Mouse (Mus musculus) megakaryocyte-erythroid progenitor cell, adult 5-6 weeks (primary cell): ENCODE measurements around the gene Serpina3n. TPM values are rescaled to one million over a fixed set of nuclear protein-coding genes. Genes with fewer than 3 reads are reported as not detected.
A peak's percentile ranks its signal among the peaks of the same experiment; 100 is the strongest.
"Not testable (repeated sequence)": the region's sequence is repeated elsewhere in the genome, so short reads cannot be mapped to it uniquely, and the experiment has no call there.

Experiments used
- ATAC-seq: replicated peaks from 2 replicates; pipeline ENCODE4 v1.8.0; 2016; ENCODE audit warnings: mild to moderate bottlenecking, inconsistent platforms; ENCODE audit not compliant: severe bottlenecking, poor library complexity, low FRiP score, low TSS enrichment
- total RNA-seq, 2 experiments: library from RNA; stranded (forward) in 1 of 2; stranded (reverse) in 1 of 2; fragments of 200-1000, 215-1000 nt in 1 of 2; fragments of >200 nt in 1 of 2; fragmentation: Nextera tagmentation in 1 of 2; gene quantifications; 2 replicates each; pipeline ENCODE4 v1.2.3; 2014 to 2017

The Serpina3n gene
- total RNA-seq, 2 experiments from 2014 or later, result not detected

- no peak for ATAC-seq
Measured at GRCm38 (mm10) chr12:104431359-104431758, 24.8 kb downstream of the Serpina3n start.

DNA sequence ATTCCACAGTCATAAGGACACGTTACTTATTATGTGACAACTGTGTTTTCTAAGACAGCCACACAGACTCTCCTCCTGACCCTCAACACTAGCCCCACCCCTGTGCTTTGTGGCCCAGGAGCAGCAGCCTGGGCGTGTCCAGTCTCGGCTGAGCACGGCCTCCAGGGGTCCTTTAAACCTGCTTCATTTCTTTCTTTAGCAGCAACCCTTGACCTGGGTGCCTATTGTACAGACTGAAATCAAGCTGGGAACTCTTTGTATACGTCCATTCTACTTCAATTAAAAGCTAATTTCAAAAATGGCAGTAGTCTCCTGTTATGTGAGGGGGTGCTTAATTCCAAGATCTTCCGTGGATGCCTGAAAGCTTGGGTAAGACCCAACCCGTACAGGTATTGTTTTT lies 26.7 kb downstream of the Serpina3n start:
- ATAC-seq, result no peak

DNA sequence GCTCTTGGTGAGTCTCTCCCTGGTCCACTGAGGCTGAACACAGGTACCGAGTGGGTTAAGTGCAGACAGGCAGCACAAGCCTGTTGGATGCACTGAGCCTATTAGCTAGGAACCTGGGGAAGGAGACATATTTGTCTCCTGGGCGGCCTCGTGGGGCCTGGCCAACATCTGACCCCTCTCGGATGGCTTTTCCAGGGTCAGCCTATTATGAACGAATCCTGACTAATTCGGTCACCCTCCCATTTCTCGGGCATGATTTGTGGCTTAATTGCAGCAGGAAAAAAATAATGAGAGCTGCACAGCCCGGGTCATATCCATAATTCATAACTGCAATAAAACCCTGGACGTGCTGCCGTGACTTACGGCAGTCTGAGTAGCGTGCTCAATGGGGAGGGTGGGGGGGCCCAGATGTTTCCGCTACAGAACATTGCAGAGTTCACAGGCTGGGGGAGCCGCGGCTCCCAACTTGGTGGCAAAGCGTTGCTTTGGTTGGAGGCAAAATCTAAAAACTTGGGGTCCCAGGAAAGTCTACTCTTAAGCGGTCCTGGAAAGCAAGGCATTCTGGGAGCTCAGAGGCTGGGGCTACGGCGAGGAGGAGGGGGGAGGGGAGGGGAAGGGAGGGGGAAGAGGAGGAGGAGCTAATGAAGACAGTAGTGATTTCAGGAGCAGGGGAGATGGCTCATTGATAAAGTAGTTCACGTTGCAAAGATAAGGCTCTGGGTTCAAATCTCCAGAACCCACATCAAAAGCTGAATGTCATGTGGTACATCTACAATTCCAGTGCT lies 27.6 kb downstream of the Serpina3n start:
- no peak for ATAC-seq

- peak; percentile 80 for ATAC-seq
Measured at GRCm38 (mm10) chr12:104440087-104440760, 33.7 kb downstream of the Serpina3n start.

DNA sequence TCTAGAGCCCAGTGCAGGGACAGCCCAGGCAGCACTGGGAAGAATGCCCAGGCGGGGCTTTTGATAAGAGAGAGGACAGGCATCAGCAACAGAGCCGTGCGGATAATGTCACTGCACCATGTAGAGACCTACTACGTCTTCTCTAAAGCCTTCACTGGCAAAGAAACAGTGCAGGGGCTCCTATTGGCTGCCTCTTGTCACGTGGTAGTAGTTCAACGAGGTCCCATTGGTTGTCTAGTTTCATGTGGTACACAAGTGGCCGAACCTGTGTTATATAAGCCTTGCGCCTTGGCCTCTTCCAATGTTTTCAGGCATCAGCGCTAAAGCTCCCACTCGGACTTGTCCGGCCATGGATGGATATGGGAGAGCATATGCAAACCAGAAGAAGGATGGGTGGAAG lies 37.2 kb downstream of the Serpina3n start:
- ATAC-seq, result no peak

DNA sequence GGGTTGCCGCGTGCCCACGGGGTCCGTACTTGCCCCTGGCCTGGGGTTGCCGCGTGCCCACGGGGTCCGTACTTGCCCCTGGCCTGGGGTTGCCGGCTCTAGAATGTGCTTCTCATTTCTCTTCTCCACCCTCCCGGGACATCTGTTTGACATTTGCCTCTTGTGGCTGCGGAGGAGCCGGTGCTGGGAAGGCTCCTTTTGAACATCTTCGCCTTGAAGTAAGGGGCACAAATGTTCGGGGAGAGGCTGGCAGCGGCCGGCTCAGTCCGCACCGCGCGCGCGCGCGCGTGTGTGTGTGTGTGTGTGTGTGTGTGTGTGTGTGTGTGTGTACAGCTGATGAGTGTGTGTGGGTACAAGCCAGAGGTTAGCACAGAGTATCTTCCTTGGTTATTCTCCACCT lies 40.5 kb downstream of the Serpina3n start:
- not testable (repeated sequence) for ATAC-seq

DNA sequence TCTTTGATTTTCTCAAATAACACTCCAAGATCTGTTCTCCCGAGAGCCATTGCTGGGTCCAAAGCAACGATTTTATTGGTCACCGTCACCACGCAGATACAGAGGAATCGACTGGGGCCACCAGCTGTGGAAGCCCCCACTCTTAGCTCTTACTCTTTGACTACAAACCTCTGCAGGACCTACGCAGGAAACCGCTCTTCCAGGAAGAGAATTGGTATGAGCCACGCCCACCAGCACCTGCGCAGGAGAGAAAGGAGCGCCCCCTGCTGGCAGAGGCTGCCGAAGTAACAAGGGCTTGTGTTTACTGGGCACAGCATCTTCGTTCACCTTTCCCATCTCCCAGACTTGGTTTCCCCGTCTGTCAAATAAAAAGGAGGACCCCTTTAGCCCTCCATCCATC lies 41.6 kb downstream of the Serpina3n start:
- ATAC-seq, result peak; percentile 59; the same call in 1 of the 2 replicates

DNA sequence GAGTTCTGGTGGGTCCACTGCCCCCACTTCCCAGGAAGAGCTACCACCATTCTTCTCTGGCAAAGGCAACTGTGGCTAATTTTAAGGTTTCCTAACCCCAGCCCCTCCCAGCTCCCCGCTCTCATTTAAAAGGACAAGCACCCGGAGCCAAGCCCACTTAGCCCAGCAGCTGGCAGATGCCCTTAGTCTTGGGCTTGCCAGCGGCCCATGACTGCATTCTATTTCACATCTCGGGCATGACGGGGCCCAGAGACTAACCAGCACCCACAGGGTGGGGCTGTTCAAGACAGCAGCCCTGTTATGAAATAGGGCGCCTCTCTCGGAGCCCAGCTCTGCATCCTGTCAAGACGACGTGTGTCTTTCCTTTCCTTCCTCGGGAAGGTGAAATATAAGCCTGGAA lies 43.7 kb downstream of the Serpina3n start:
- no peak for ATAC-seq

DNA sequence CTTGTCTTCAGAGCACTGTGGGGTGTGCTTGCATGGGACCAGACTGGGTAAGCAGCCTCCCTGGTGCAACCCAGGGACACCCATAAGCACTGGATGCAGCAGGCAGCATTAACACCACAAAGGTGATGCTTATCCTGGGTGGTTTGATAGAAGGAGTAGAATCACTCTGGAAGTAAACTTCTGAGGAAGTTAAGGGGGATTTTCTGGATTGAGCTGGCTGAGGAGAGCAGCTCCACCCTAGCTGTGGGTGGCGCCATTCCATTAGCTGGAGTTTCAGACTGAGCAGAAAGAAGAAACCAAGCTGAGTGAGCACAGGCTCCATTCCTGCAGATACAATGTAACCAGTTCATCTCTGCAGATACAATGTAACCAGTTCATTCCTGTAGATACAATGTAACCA lies 46.5 kb downstream of the Serpina3n start:
- no peak for ATAC-seq

GRCm38 (mm10) chr12:104459377-104459776 lies 52.8 kb downstream of the Serpina3n start:
- ATAC-seq, result no peak

- ATAC-seq, result no peak
Measured at GRCm38 (mm10) chr12:104461372-104461771, 54.8 kb downstream of the Serpina3n start.

Other genes starting within 250 kb of the Serpina3n start
- 0.82 and 1.6 TPM in 2 replicates for gene Serpina3f, start 192.2 kb upstream of the Serpina3n start, total RNA-seq (2014; fragmentation: Nextera tagmentation)
- gene Serpina3f, start 192.2 kb upstream of the Serpina3n start, total RNA-seq (2017), result 0.11 and 1.9 TPM in 2 replicates
- 1.4 and 15.7 TPM in 2 replicates for gene Serpina3g, start 170.5 kb upstream of the Serpina3n start, total RNA-seq (2014; fragmentation: Nextera tagmentation)
- 12.0 and 28.0 TPM in 2 replicates for gene Serpina3g, start 170.5 kb upstream of the Serpina3n start, total RNA-seq (2017)
- not detected in 2 replicates for gene Serpina3i, start 143.6 kb upstream of the Serpina3n start, total RNA-seq (2014; fragmentation: Nextera tagmentation)
- gene Serpina3i, start 143.6 kb upstream of the Serpina3n start, total RNA-seq (2017), result not detected in 2 replicates
- not detected in 2 replicates for gene Serpina3j, start 92.2 kb upstream of the Serpina3n start, total RNA-seq (2014; fragmentation: Nextera tagmentation)
- gene Serpina3j, start 92.2 kb upstream of the Serpina3n start, total RNA-seq (2017), result not detected in 2 replicates
- gene Serpina3k, start 68.2 kb upstream of the Serpina3n start, total RNA-seq (2014; fragmentation: Nextera tagmentation), result not detected in 2 replicates
- not detected in 2 replicates for gene Serpina3k, start 68.2 kb upstream of the Serpina3n start, total RNA-seq (2017)
- not detected in 2 replicates for gene Serpina3m, start 68.2 kb upstream of the Serpina3n start, total RNA-seq (2014; fragmentation: Nextera tagmentation)
- gene Serpina3m, start 68.2 kb upstream of the Serpina3n start, total RNA-seq (2017), result not detected in 2 replicates
- not detected in 2 replicates for gene Gsc, start 66.6 kb downstream of the Serpina3n start, total RNA-seq (2014; fragmentation: Nextera tagmentation)
- not detected in 2 replicates for gene Gsc, start 66.6 kb downstream of the Serpina3n start, total RNA-seq (2017)